In genomic region chr1:75749665-75750221, GRCm38 (mm10) we compare ENCODE assay signal across 10 mouse cellular contexts.
DNase-seq lines count a peak whose midpoint lies in the region; ATAC-seq and TF ChIP-seq lines count a peak whose summit lies in the region.
"Had no signal": no experiment of that assay in that cellular context is flagged by ENCODE, and none has a peak within 500 bp of the region (broad histone marks: within the 10 kb centered on the region; RNA-seq: fewer than 3 reads in every experiment).

No protein-coding gene starts in this region.

- no peaks in the 10 kb centered on the region for H3K27me3 ChIP-seq in embryonic facial prominence, embryonic 14.5 days (replicated peaks; ENCODE audit: control insufficient read depth, insufficient read depth, low read length)
- H3K27me3 ChIP-seq in hindbrain, embryonic 15.5 days: no peaks in the 10 kb centered on the region
- no peaks in the 10 kb centered on the region for H3K27me3 ChIP-seq in midbrain, embryonic 12.5 days
- H3K27me3 ChIP-seq: neural tube, embryonic 12.5 days had no signal

- no peak for ATAC-seq in embryonic facial prominence, embryonic 14.5 days (ENCODE audit: low read depth)
- no peak for ATAC-seq in hindbrain, embryonic 15.5 days (ENCODE audit: low FRiP score, low read depth)
- no peak for ATAC-seq in midbrain, embryonic 12.5 days (ENCODE audit: low FRiP score, low read depth)

- H3K4me2 ChIP-seq in embryonic facial prominence, embryonic 14.5 days (ENCODE audit: low read depth, low read length): peak overlapping the region; percentile 26; the same call in 1 of the 2 replicates
- 0 out of 2 replicates have a peak overlapping the region, but pooled peaks have one; percentile 3 for H3K4me2 ChIP-seq in hindbrain, embryonic 15.5 days
- H3K4me2 ChIP-seq in midbrain, embryonic 12.5 days (replicated peaks): peak overlapping the region; percentile 11; the same call in 1 of the 2 replicates
- H3K4me2 ChIP-seq: neural tube, embryonic 12.5 days had no signal

- TF ChIP-seq CTCF in layer of hippocampus, adult 2 months (conservative IDR thresholded peaks at IDR 0.05): peak; percentile 7; the same call in 1 of the 2 replicates

- no peaks in the 10 kb centered on the region for H3K36me3 ChIP-seq in embryonic facial prominence, embryonic 14.5 days (ENCODE audit: control insufficient read depth, insufficient read depth, low read length)
- H3K36me3 ChIP-seq in hindbrain, embryonic 15.5 days: no peaks in the 10 kb centered on the region
- no peaks in the 10 kb centered on the region for H3K36me3 ChIP-seq in midbrain, embryonic 12.5 days
- H3K36me3 ChIP-seq: neural tube, embryonic 12.5 days had no signal

- H3K27ac ChIP-seq in layer of hippocampus, adult 2 months: peak overlapping the region; percentile 47
- peak overlapping the region; percentile 70 for H3K27ac ChIP-seq in embryonic facial prominence, embryonic 14.5 days (replicated peaks; ENCODE audit: low read depth, low read length)
- no peak overlapping the region for H3K27ac ChIP-seq in hindbrain, embryonic 15.5 days (replicated peaks)
- 0 out of 2 replicates have a peak overlapping the region, but pooled peaks have one; percentile 22 for H3K27ac ChIP-seq in midbrain, embryonic 12.5 days (replicated peaks)
- H3K27ac ChIP-seq: neural tube, embryonic 12.5 days had no signal

- H3K4me3 ChIP-seq in layer of hippocampus, adult 2 months: peak overlapping the region; percentile 13; the same call in 1 of the 2 replicates
- H3K4me3 ChIP-seq in embryonic facial prominence, embryonic 14.5 days (ENCODE audit: low read depth, low read length): no peak overlapping the region
- no peak overlapping the region for H3K4me3 ChIP-seq in hindbrain, embryonic 15.5 days
- H3K4me3 ChIP-seq in midbrain, embryonic 12.5 days: no peak overlapping the region
- H3K4me3 ChIP-seq: neural tube, embryonic 12.5 days had no signal

- peaks cover 12% of the 10 kb centered on the region; the same call in 1 of the 2 replicates for H3K4me1 ChIP-seq in embryonic facial prominence, embryonic 14.5 days (ENCODE audit: control insufficient read depth, insufficient read depth, low read length)
- peaks cover 5% of the 10 kb centered on the region for H3K4me1 ChIP-seq in hindbrain, embryonic 15.5 days (replicated peaks)
- H3K4me1 ChIP-seq in midbrain, embryonic 12.5 days: peaks cover 15% of the 10 kb centered on the region
- H3K4me1 ChIP-seq: neural tube, embryonic 12.5 days had no signal

- 30% methylated on average over 10 of the region's 10 CpGs for WGBS in embryonic facial prominence, embryonic 14.5 days
- WGBS in hindbrain, embryonic 15.5 days: 40% methylated on average over 10 of the region's 10 CpGs
- 23% methylated on average over 10 of the region's 10 CpGs for WGBS in midbrain, embryonic 12.5 days

- H3K9ac ChIP-seq in embryonic facial prominence, embryonic 14.5 days (ENCODE audit: low read depth, low read length): 0 out of 2 replicates have a peak overlapping the region, but pooled peaks have one; percentile 0
- no peak overlapping the region for H3K9ac ChIP-seq in hindbrain, embryonic 15.5 days
- H3K9ac ChIP-seq in midbrain, embryonic 12.5 days (replicated peaks): no peak overlapping the region
- H3K9ac ChIP-seq: neural tube, embryonic 12.5 days had no signal

- H3K9me3 ChIP-seq in embryonic facial prominence, embryonic 14.5 days (ENCODE audit: control insufficient read depth, low read length): no peaks in the 10 kb centered on the region
- H3K9me3 ChIP-seq in hindbrain, embryonic 15.5 days: 0 out of 2 replicates have a peak, but pooled peaks cover 5% of the 10 kb centered on the region
- H3K9me3 ChIP-seq in midbrain, embryonic 12.5 days: no peaks in the 10 kb centered on the region
- H3K9me3 ChIP-seq: neural tube, embryonic 12.5 days had no signal

- DNase-seq in layer of hippocampus, adult 2 months (ENCODE audit: low spot score in 2 of 2): peak; percentile 27 to 39
- DNase-seq in layer of hippocampus, adult 9-10 months (ENCODE audit: low spot score): no peak
- DNase-seq in embryonic facial prominence, embryonic 14.5 days (ENCODE audit: low spot score): peak; percentile 76
- DNase-seq in c-Kit-positive CD71-positive TER-119-positive erythroid progenitor cells, embryonic 14.5 days (ENCODE audit: low spot score): no peak
- DNase-seq in urinary bladder, postnatal 10 days (ENCODE audit: low spot score): no peak
- DNase-seq in thymus, adult 18-20 months: no peak
- DNase-seq: adrenal gland, adult 8-10 months had no signal

Comparison
In these comparisons a context has a peak if more than half of its experiments do, and no peak if none do; other contexts are left out.
1. DNase-seq: peak in layer of hippocampus, adult 2 months (2 of 2) and embryonic facial prominence, embryonic 14.5 days (single experiment); none in layer of hippocampus, adult 9-10 months (single experiment), c-Kit-positive CD71-positive TER-119-positive erythroid progenitor cells, embryonic 14.5 days (single experiment), urinary bladder, postnatal 10 days (single experiment) and thymus, adult 18-20 months (0 of 2).
2. Peak in every context shown above with its lines, with median percentiles within 50 percentile points of each other: H3K4me2 ChIP-seq.